Mouse (Mus musculus): ENCODE measurements around the gene Olfm1.

DNA sequence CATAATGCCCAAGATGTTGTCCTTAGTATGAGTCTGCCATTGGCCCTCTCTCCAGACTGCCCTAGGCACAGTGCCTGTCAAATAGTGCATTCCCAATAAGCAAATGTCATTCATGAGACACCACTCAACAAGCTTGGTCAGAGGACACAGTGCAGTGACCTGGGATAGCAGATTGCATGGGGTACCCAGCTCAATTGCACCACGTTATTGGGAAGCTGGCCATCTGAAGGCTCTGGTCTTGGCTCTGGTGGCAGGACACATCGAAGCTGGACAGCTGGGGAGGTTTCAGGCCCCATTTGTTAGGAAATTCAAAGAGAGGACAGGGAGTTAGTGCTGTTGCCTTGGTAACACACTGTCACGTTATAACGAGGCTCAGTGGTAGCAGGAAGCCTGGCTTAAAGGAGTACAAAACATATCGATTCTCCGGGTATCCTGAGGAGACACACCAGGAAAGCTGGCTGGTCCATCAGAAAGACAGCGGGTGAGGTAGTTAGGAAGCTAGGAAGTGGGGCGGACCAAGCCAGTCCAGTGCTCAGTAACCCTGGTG is 4.3 kb upstream of the Olfm1 start:
- TF ChIP-seq POLR2A (IDR thresholded peaks at IDR 0.05; ENCODE audit: insufficient read length, low read depth): no peak
- TF ChIP-seq MYOD1 (IDR thresholded peaks at IDR 0.05; ENCODE audit: control insufficient read depth in 1 of 3, insufficient read length in 2 of 3, low read depth in 2 of 3): no peak
- TF ChIP-seq USF1 (IDR thresholded peaks at IDR 0.05; ENCODE audit: low read depth): no peak
- TF ChIP-seq SRF (IDR thresholded peaks at IDR 0.05; ENCODE audit: control insufficient read depth, insufficient read length, low read depth): no peak
- no peak for TF ChIP-seq E2F4 (IDR thresholded peaks at IDR 0.05; ENCODE audit: insufficient read depth)
- no peak for TF ChIP-seq MAX (IDR thresholded peaks at IDR 0.05; ENCODE audit: low read depth)
- no peak for TF ChIP-seq TCF12 (IDR thresholded peaks at IDR 0.05; ENCODE audit: insufficient read depth, poor library complexity, severe bottlenecking)
- TF ChIP-seq POLR2AphosphoS2 (IDR thresholded peaks at IDR 0.05; ENCODE audit: insufficient read length, low read depth): no peak
- no peak for TF ChIP-seq REST (IDR thresholded peaks at IDR 0.05; ENCODE audit: insufficient read depth, insufficient read length)
